26 mouse cellular contexts compared by ENCODE assay signal in the genomic region with DNA sequence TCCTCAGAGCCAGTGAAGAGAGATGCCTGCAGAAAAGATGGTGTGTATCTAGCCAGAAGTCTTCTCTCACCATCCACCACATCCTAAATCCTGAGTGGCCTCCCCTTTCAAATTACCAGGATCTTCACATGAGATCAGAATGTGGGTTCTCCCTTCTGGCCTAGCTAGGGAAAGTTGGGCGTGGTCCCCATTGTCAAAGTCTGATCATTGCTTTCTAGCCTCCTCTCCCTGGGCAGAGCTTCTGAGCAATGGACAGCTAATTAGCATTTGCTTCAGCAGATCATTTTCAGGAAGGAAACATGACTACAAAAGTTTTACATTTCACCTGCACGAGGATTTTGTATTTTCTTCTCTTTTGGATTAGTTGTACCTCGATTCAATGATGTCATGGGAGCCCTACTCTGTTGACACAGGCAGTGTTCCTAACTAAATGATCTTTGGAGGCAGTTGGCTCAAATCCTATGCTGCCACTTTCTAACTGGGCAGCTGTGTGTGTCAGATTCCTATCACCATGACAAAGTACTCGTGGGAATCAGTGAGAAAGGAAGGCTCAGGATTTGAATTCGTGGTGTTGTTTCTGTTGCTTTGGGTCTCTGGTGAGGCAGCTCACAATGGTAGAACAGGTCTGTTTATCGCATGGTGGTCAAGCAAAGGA.
A peak's percentile ranks its signal among the peaks of the same experiment; 100 is the strongest.
DNase-seq lines count a peak whose midpoint lies in the region; ATAC-seq and TF ChIP-seq lines count a peak whose summit lies in the region.
"Had no signal": no experiment of that assay in that cellular context is flagged by ENCODE, and none has a peak within 500 bp of the region (broad histone marks: within the 10 kb centered on the region; RNA-seq: fewer than 3 reads in every experiment).

No protein-coding gene starts in this region.

- no peak for TF ChIP-seq CTCF in forebrain, postnatal 0 days (IDR thresholded peaks at IDR 0.05; ENCODE audit: low read depth)

- peak; percentile 82 for DNase-seq in heart, adult 11 months
- no peak for DNase-seq in heart, postnatal 14 days
- DNase-seq in 3T3-L1 (ENCODE audit: low read depth, low spot score) (peak; percentile 37), MN1 (ENCODE audit: low spot score) (peak; percentile 26), adipocyte (ENCODE audit: low spot score) (peak; percentile 93)
- no peak for DNase-seq in forebrain, postnatal 0 days
- DNase-seq in right cerebral cortex, adult 2 months (ENCODE audit: low spot score in 2 of 2), result no peak
- no peak for DNase-seq in right cerebral cortex, postnatal 25 days
- DNase-seq: adrenal gland, postnatal 10 days; adrenal gland, postnatal 36 days; B cell, adult 2 months; cerebellum, adult 11 months; cerebellum, adult 2 months; cerebellum, adult 9-11 months; cerebellum, postnatal 25 days; gastrocnemius, postnatal 25 days; heart, adult 2 months had no signal

- no peak for ATAC-seq in forebrain, postnatal 0 days
- ATAC-seq: activated CD4-positive, CD25-positive, alpha-beta regulatory T cell, adult 4 months; forebrain, embryonic 14.5 days; Patski had no signal

- H3K27me3 ChIP-seq in forebrain, postnatal 0 days (ENCODE audit: insufficient read depth, low read length), result no peaks in the 10 kb centered on the region
- H3K27me3 ChIP-seq: embryonic facial prominence, embryonic 12.5 days; embryonic facial prominence, embryonic 15.5 days; heart, embryonic 13.5 days; hindbrain, embryonic 12.5 days; hindbrain, embryonic 15.5 days; Patski had no signal

- no peak overlapping the region for H3K4me2 ChIP-seq in forebrain, postnatal 0 days (ENCODE audit: low read depth)
- H3K4me2 ChIP-seq: embryonic facial prominence, embryonic 12.5 days; embryonic facial prominence, embryonic 15.5 days; heart, embryonic 13.5 days; hindbrain, embryonic 12.5 days; hindbrain, embryonic 15.5 days had no signal

- H3K9ac ChIP-seq in forebrain, postnatal 0 days, result no peak overlapping the region
- H3K9ac ChIP-seq: embryonic facial prominence, embryonic 12.5 days; embryonic facial prominence, embryonic 15.5 days; heart, embryonic 13.5 days; hindbrain, embryonic 12.5 days; hindbrain, embryonic 15.5 days had no signal

- intact Hi-C loops in heart, postnatal 14 days (cut with DNase I), result loop anchor here (10.0 kb wide), 1 partner anchor 703 kb away; no protein-coding TSS in a partner anchor

- no peak overlapping the region for H3K4me3 ChIP-seq in forebrain, postnatal 0 days (ENCODE audit: low read depth, low read length)
- H3K4me3 ChIP-seq: embryonic facial prominence, embryonic 12.5 days; embryonic facial prominence, embryonic 15.5 days; heart, adult 2 months; heart, embryonic 10.5 days; heart, embryonic 13.5 days; hindbrain, embryonic 12.5 days; hindbrain, embryonic 15.5 days had no signal

- H3K36me3 ChIP-seq in forebrain, postnatal 0 days (ENCODE audit: insufficient read depth), result peaks cover 30% of the 10 kb centered on the region

- 68% methylated on average over 6 of the region's 6 CpGs for WGBS in forebrain, postnatal 0 days

- no peaks in the 10 kb centered on the region for H3K4me1 ChIP-seq in forebrain, postnatal 0 days (ENCODE audit: insufficient read depth)
- H3K4me1 ChIP-seq: embryonic facial prominence, embryonic 12.5 days; embryonic facial prominence, embryonic 15.5 days; heart, embryonic 13.5 days; hindbrain, embryonic 15.5 days had no signal

- no peak overlapping the region for H3K27ac ChIP-seq in forebrain, postnatal 0 days (ENCODE audit: low read depth, low read length)
- H3K27ac ChIP-seq: embryonic facial prominence, embryonic 12.5 days; embryonic facial prominence, embryonic 15.5 days; heart, adult 2 months; heart, embryonic 10.5 days; heart, embryonic 13.5 days; hindbrain, embryonic 12.5 days; hindbrain, embryonic 15.5 days had no signal

- peaks cover 8% of the 10 kb centered on the region; the same call in 1 of the 2 replicates for H3K9me3 ChIP-seq in forebrain, postnatal 0 days (ENCODE audit: low read length)

Comparison
In these comparisons a context has a peak if more than half of its experiments do, and no peak if none do; other contexts are left out.
1. DNase-seq: peak in heart, adult 11 months (single experiment), 3T3-L1 (single experiment), MN1 (single experiment) and adipocyte (single experiment); none in heart, postnatal 14 days (0 of 2), forebrain, postnatal 0 days (single experiment), right cerebral cortex, adult 2 months (0 of 2) and right cerebral cortex, postnatal 25 days (single experiment).